15 mouse cellular contexts compared by ENCODE assay signal in the genomic region with DNA sequence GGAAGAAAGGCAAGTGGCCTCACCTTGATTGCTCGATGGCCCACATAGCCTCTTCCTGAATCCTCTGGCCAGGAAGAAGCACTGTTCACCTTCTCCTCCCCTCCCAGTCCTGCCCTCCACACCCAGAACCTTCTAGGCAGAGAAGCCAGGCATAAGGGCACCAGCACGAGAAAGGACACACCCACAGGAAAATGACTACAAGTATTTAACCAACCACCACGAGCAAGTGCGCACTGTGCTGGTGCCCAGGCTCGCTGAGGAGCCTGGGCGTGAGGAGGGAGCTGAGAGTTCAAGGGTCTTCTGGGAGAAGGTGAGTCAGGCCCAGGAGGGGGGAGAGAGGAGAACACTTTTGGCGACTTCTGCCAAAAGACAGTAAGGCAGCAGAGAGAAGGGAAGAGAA.
DNase-seq lines count a peak whose midpoint lies in the region; ATAC-seq lines count a peak whose summit lies in the region.
"Had no signal": no experiment of that assay in that cellular context is flagged by ENCODE, and none has a peak within 500 bp of the region (broad histone marks: within the 10 kb centered on the region; RNA-seq: fewer than 3 reads in every experiment).

No protein-coding gene starts in this region.

- peaks cover 76% of the 10 kb centered on the region for H3K27me3 ChIP-seq in heart, embryonic 13.5 days (replicated peaks)
- H3K27me3 ChIP-seq in intestine, embryonic 16.5 days (replicated peaks; ENCODE audit: control insufficient read depth, insufficient read depth, low read length) = no peaks in the 10 kb centered on the region
- H3K27me3 ChIP-seq: hindbrain, embryonic 15.5 days; liver, embryonic 15.5 days; Patski had no signal

- H3K36me3 ChIP-seq in heart, embryonic 13.5 days = no peaks in the 10 kb centered on the region
- no peaks in the 10 kb centered on the region for H3K36me3 ChIP-seq in intestine, embryonic 16.5 days (ENCODE audit: control insufficient read depth, insufficient read depth, low read length)
- H3K36me3 ChIP-seq: hindbrain, embryonic 15.5 days; liver, embryonic 15.5 days had no signal

- no peak overlapping the region for H3K4me2 ChIP-seq in heart, embryonic 13.5 days
- peak overlapping the region; percentile 34 for H3K4me2 ChIP-seq in intestine, embryonic 16.5 days (ENCODE audit: low read depth, low read length)
- H3K4me2 ChIP-seq: hindbrain, embryonic 15.5 days; liver, embryonic 15.5 days had no signal

- DNase-seq in heart, adult 9 months (ENCODE audit: low spot score in 2 of 2) = no peak
- DNase-seq in ZHBTc4 (ENCODE audit: low read depth, low spot score) = peak; percentile 29
- DNase-seq in lung, postnatal 10 days = peak; percentile 42
- no peak for DNase-seq in layer of hippocampus, postnatal 10 days (ENCODE audit: low spot score in 2 of 2)
- no peak for DNase-seq in cerebellum, postnatal 25 days
- DNase-seq in right cerebral cortex, postnatal 4 days = no peak
- DNase-seq: adrenal gland, postnatal 25 days; cerebellum, adult 2 months; retina, postnatal 1 day had no signal

- peaks cover 69% of the 10 kb centered on the region for H3K4me1 ChIP-seq in heart, embryonic 13.5 days
- peaks cover 59% of the 10 kb centered on the region for H3K4me1 ChIP-seq in intestine, embryonic 16.5 days (ENCODE audit: control insufficient read depth, insufficient read depth, low read length)

- H3K9me3 ChIP-seq in heart, embryonic 13.5 days = peaks cover 5% of the 10 kb centered on the region
- H3K9me3 ChIP-seq in intestine, embryonic 16.5 days (ENCODE audit: control insufficient read depth, low read length) = no peaks in the 10 kb centered on the region
- H3K9me3 ChIP-seq: hindbrain, embryonic 15.5 days; liver, embryonic 15.5 days had no signal

- no peak for ATAC-seq in heart, embryonic 13.5 days (ENCODE audit: extremely low read depth, insufficient number of reproducible peaks, low FRiP score, low TSS enrichment)
- peak; percentile 64 for ATAC-seq in intestine, embryonic 16.5 days
- ATAC-seq: Patski had no signal

- H3K4me3 ChIP-seq in heart, embryonic 13.5 days = no peak overlapping the region
- peak overlapping the region; percentile 25 for H3K4me3 ChIP-seq in intestine, embryonic 16.5 days (ENCODE audit: low read length)
- H3K4me3 ChIP-seq: hindbrain, embryonic 15.5 days; left cerebral cortex, adult 2 months; liver, embryonic 15.5 days had no signal

- WGBS in heart, embryonic 13.5 days = 58% methylated on average over 7 of the region's 7 CpGs
- 51% methylated on average over 7 of the region's 7 CpGs for WGBS in intestine, embryonic 16.5 days

- H3K27ac ChIP-seq in heart, embryonic 13.5 days (replicated peaks) = no peak overlapping the region
- peak overlapping the region; percentile 84 for H3K27ac ChIP-seq in intestine, embryonic 16.5 days (ENCODE audit: low read length)
- H3K27ac ChIP-seq: hindbrain, embryonic 15.5 days; left cerebral cortex, adult 2 months; liver, embryonic 15.5 days had no signal

- 0 out of 2 replicates have a peak overlapping the region, but pooled peaks have one; percentile 24 for H3K9ac ChIP-seq in heart, embryonic 13.5 days
- peak overlapping the region; percentile 41 for H3K9ac ChIP-seq in intestine, embryonic 16.5 days (ENCODE audit: low read depth, low read length)
- H3K9ac ChIP-seq: hindbrain, embryonic 15.5 days; liver, embryonic 15.5 days had no signal

Comparison
In these comparisons a context has a peak if more than half of its experiments do, and no peak if none do; other contexts are left out.
1. DNase-seq: peak in ZHBTc4 (single experiment) and lung, postnatal 10 days (single experiment); none in heart, adult 9 months (0 of 2), layer of hippocampus, postnatal 10 days (0 of 2), cerebellum, postnatal 25 days (0 of 2) and right cerebral cortex, postnatal 4 days (single experiment).